ENCODE assay signal across 16 mouse cellular contexts in genomic region chr7:136767231-136767630, GRCm38 (mm10).
DNase-seq lines count a peak whose midpoint lies in the region; ATAC-seq and TF ChIP-seq lines count a peak whose summit lies in the region.
"Had no signal": no experiment of that assay in that cellular context is flagged by ENCODE, and none has a peak within 500 bp of the region (broad histone marks: within the 10 kb centered on the region; RNA-seq: fewer than 3 reads in every experiment).

No protein-coding gene starts in this region.

- no peak overlapping the region for H3K27ac ChIP-seq in hindbrain, embryonic 11.5 days (ENCODE audit: low read depth, low read length)
- no peak overlapping the region for H3K27ac ChIP-seq in hindbrain, embryonic 16.5 days (ENCODE audit: low read depth, low read length)
- 0 out of 2 replicates have a peak overlapping the region, but pooled peaks have one; percentile 41 for H3K27ac ChIP-seq in neural tube, embryonic 15.5 days (replicated peaks)
- no peak overlapping the region for H3K27ac ChIP-seq in liver, postnatal 0 days (ENCODE audit: low read depth)
- H3K27ac ChIP-seq: forebrain, embryonic 15.5 days; limb, embryonic 13.5 days; midbrain, embryonic 10.5 days; stomach, embryonic 15.5 days had no signal

- WGBS in hindbrain, embryonic 11.5 days, result 49% methylated on average over 9 of the region's 9 CpGs
- WGBS in hindbrain, embryonic 16.5 days, result 37% methylated on average over 9 of the region's 9 CpGs
- 42% methylated on average over 9 of the region's 9 CpGs for WGBS in neural tube, embryonic 15.5 days
- 54% methylated on average over 9 of the region's 9 CpGs for WGBS in liver, postnatal 0 days (ENCODE audit: insufficient replicate concordance)

- no peak overlapping the region for H3K4me2 ChIP-seq in hindbrain, embryonic 11.5 days (replicated peaks; ENCODE audit: low read depth, low read length)
- H3K4me2 ChIP-seq in hindbrain, embryonic 16.5 days (ENCODE audit: low read length), result no peak overlapping the region
- H3K4me2 ChIP-seq in neural tube, embryonic 15.5 days, result no peak overlapping the region
- no peak overlapping the region for H3K4me2 ChIP-seq in liver, postnatal 0 days (ENCODE audit: low read depth, low read length)
- H3K4me2 ChIP-seq: forebrain, embryonic 15.5 days; limb, embryonic 13.5 days; stomach, embryonic 15.5 days had no signal

- no peak overlapping the region for H3K9ac ChIP-seq in hindbrain, embryonic 11.5 days (ENCODE audit: low read depth, low read length)
- no peak overlapping the region for H3K9ac ChIP-seq in hindbrain, embryonic 16.5 days (ENCODE audit: low read depth, low read length)
- H3K9ac ChIP-seq in neural tube, embryonic 15.5 days (replicated peaks), result no peak overlapping the region
- H3K9ac ChIP-seq in liver, postnatal 0 days (replicated peaks), result no peak overlapping the region
- H3K9ac ChIP-seq: forebrain, embryonic 15.5 days; limb, embryonic 13.5 days; stomach, embryonic 15.5 days had no signal

- TF ChIP-seq EP300 in liver, postnatal 0 days (IDR thresholded peaks at IDR 0.05; ENCODE audit: low read depth), result no peak

- peak; percentile 67 to 81 for DNase-seq in cerebellum, postnatal 10 days
- no peak for DNase-seq in cerebellum, adult 8-10 months
- DNase-seq in hindbrain, embryonic 11.5 days (ENCODE audit: low spot score), result peak; percentile 19
- peak; percentile 18 to 24 for DNase-seq in heart, postnatal 10 days
- no peak for DNase-seq in liver, postnatal 0 days
- DNase-seq: adrenal gland, postnatal 14 days; cerebellum, adult 9-11 months; kidney, adult 2 months; kidney, postnatal 4 days had no signal

- TF ChIP-seq CTCF in liver, postnatal 0 days (IDR thresholded peaks at IDR 0.05; ENCODE audit: low read depth), result no peak

- intact Hi-C loops in heart, postnatal 10 days (cut with DNase I), result no loop called here

- H3K36me3 ChIP-seq in hindbrain, embryonic 11.5 days (ENCODE audit: control insufficient read depth, insufficient read depth, low read length), result no peaks in the 10 kb centered on the region
- H3K36me3 ChIP-seq in hindbrain, embryonic 16.5 days (ENCODE audit: control insufficient read depth, insufficient read depth, low read length), result no peaks in the 10 kb centered on the region
- H3K36me3 ChIP-seq in neural tube, embryonic 15.5 days, result no peaks in the 10 kb centered on the region
- no peaks in the 10 kb centered on the region for H3K36me3 ChIP-seq in liver, postnatal 0 days (replicated peaks; ENCODE audit: insufficient read depth, low read length)
- H3K36me3 ChIP-seq: forebrain, embryonic 15.5 days; limb, embryonic 13.5 days; midbrain, embryonic 10.5 days; stomach, embryonic 15.5 days had no signal

- H3K4me3 ChIP-seq in hindbrain, embryonic 11.5 days (ENCODE audit: low read depth, low read length), result no peak overlapping the region
- no peak overlapping the region for H3K4me3 ChIP-seq in hindbrain, embryonic 16.5 days (ENCODE audit: low read length)
- no peak overlapping the region for H3K4me3 ChIP-seq in neural tube, embryonic 15.5 days (replicated peaks)
- no peak overlapping the region for H3K4me3 ChIP-seq in liver, postnatal 0 days (ENCODE audit: low read depth, low read length)
- H3K4me3 ChIP-seq: forebrain, embryonic 15.5 days; limb, embryonic 13.5 days; midbrain, embryonic 10.5 days; stomach, embryonic 15.5 days had no signal

- no peaks in the 10 kb centered on the region for H3K9me3 ChIP-seq in hindbrain, embryonic 11.5 days (ENCODE audit: control insufficient read depth, low read length)
- no peaks in the 10 kb centered on the region for H3K9me3 ChIP-seq in hindbrain, embryonic 16.5 days (ENCODE audit: control insufficient read depth, low read length)
- no peaks in the 10 kb centered on the region for H3K9me3 ChIP-seq in neural tube, embryonic 15.5 days (replicated peaks)
- no peaks in the 10 kb centered on the region for H3K9me3 ChIP-seq in liver, postnatal 0 days (ENCODE audit: low read length)
- H3K9me3 ChIP-seq: forebrain, embryonic 15.5 days; limb, embryonic 13.5 days; midbrain, embryonic 10.5 days; stomach, embryonic 15.5 days had no signal

- H3K27me3 ChIP-seq in hindbrain, embryonic 11.5 days (ENCODE audit: control insufficient read depth, insufficient read depth, low read length), result no peaks in the 10 kb centered on the region
- H3K27me3 ChIP-seq in hindbrain, embryonic 16.5 days (replicated peaks; ENCODE audit: control insufficient read depth, insufficient read depth, low read length), result no peaks in the 10 kb centered on the region
- H3K27me3 ChIP-seq in neural tube, embryonic 15.5 days (replicated peaks), result no peaks in the 10 kb centered on the region
- no peaks in the 10 kb centered on the region for H3K27me3 ChIP-seq in liver, postnatal 0 days (ENCODE audit: insufficient read depth, low read length)
- H3K27me3 ChIP-seq: forebrain, embryonic 15.5 days; stomach, embryonic 15.5 days had no signal

- no peaks in the 10 kb centered on the region for H3K4me1 ChIP-seq in hindbrain, embryonic 11.5 days (replicated peaks; ENCODE audit: control insufficient read depth, insufficient read depth, low read length)
- peaks cover 5% of the 10 kb centered on the region; the same call in 1 of the 2 replicates for H3K4me1 ChIP-seq in hindbrain, embryonic 16.5 days (ENCODE audit: control insufficient read depth, insufficient read depth, low read depth, low read length)
- H3K4me1 ChIP-seq in neural tube, embryonic 15.5 days, result peaks cover 14% of the 10 kb centered on the region
- H3K4me1 ChIP-seq in liver, postnatal 0 days (ENCODE audit: insufficient read depth), result no peaks in the 10 kb centered on the region
- H3K4me1 ChIP-seq: forebrain, embryonic 15.5 days; stomach, embryonic 15.5 days had no signal

- no peak for ATAC-seq in hindbrain, embryonic 11.5 days (ENCODE audit: low FRiP score)
- no peak for ATAC-seq in hindbrain, embryonic 16.5 days
- no peak for ATAC-seq in neural tube, embryonic 15.5 days (ENCODE audit: low FRiP score)
- no peak for ATAC-seq in megakaryocyte, adult 5-6 weeks (ENCODE audit: poor library complexity, severe bottlenecking)
- ATAC-seq in liver, postnatal 0 days, result no peak
- ATAC-seq: forebrain, embryonic 15.5 days had no signal

Comparison
In these comparisons a context has a peak if more than half of its experiments do, and no peak if none do; other contexts are left out.
1. DNase-seq: peak in cerebellum, postnatal 10 days (2 of 2), hindbrain, embryonic 11.5 days (single experiment) and heart, postnatal 10 days (2 of 2); none in cerebellum, adult 8-10 months (single experiment) and liver, postnatal 0 days (single experiment).